Mouse (Mus musculus) bone marrow macrophage, adult 2 months (primary cell): Measurements from ENCODE around the gene Ifna11.

Experiments
- CTCF ChIP-seq: IDR thresholded peaks from 2 replicates; pipeline ENCODE4 v1.5.1; 2012; ENCODE audit warnings: low read depth, mild to moderate bottlenecking, low read length, moderate library complexity
- POLR2A ChIP-seq: IDR thresholded peaks from 2 replicates; pipeline ENCODE4 v1.6.1; 2012; ENCODE audit warnings: mild to moderate bottlenecking, low read depth, low read length, borderline replicate concordance

- TF ChIP-seq CTCF (no peak), POLR2A (no peak)
Measured at GRCm38 (mm10) chr4:88865011-88865569, 45.3 kb downstream of the Ifna11 start.
